10 mouse cellular contexts compared by ENCODE assay signal in the genomic region with DNA sequence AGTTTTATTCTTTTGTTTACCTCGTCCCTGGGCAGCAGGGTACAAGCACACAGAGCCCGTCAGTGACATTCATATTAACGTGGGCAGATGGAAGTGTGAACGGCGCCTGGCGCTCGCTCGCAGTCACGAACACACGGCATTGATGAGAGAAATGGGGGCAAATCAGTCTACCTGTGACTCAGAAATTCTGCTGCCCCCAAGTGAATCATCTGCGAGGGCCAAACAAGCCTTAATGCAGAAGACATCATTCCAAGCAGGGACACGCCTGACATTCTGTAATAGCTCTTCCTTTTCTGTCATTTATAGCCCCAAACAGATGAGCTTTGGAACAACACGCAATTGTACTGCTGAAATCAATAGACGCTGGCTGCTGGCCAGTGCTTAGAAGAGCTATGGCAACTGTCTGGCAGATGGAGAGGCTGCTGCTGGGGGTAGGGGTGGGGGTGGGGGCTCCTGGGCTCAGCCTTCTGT. TPM values are rescaled to one million over a fixed set of nuclear protein-coding genes. Genes with fewer than 3 reads are reported as not detected.
DNase-seq lines count a peak whose midpoint lies in the region; ATAC-seq and TF ChIP-seq lines count a peak whose summit lies in the region.
"Had no signal": no experiment of that assay in that cellular context is flagged by ENCODE, and none has a peak within 500 bp of the region (broad histone marks: within the 10 kb centered on the region; RNA-seq: fewer than 3 reads in every experiment).

No protein-coding gene starts in this region.

- no peak overlapping the region for H3K9ac ChIP-seq in embryonic facial prominence, embryonic 13.5 days
- H3K9ac ChIP-seq in midbrain, embryonic 13.5 days (replicated peaks), result no peak overlapping the region

- DNase-seq in MN1 (ENCODE audit: low spot score), result peak; percentile 69
- DNase-seq in layer of hippocampus, adult 18-20 months (ENCODE audit: low spot score in 2 of 2), result peak; percentile 79 to 92
- no peak for DNase-seq in T-cell, adult 2 months (ENCODE audit: low spot score)
- no peak for DNase-seq in spleen, adult 18-20 months
- no peak for DNase-seq in kidney, postnatal 36 days
- DNase-seq in thymus, adult 2 months, result no peak
- DNase-seq: kidney, adult 8-10 months had no signal

- ATAC-seq in embryonic facial prominence, embryonic 13.5 days (ENCODE audit: insufficient number of reproducible peaks, insufficient read depth, low FRiP score, low TSS enrichment, low read depth), result no peak
- ATAC-seq in midbrain, embryonic 13.5 days, result peak; percentile 82

- 0 out of 2 replicates have a peak overlapping the region, but pooled peaks have one; percentile 1 for H3K4me2 ChIP-seq in embryonic facial prominence, embryonic 13.5 days
- peak overlapping the region; percentile 36 for H3K4me2 ChIP-seq in midbrain, embryonic 13.5 days (replicated peaks)

- H3K9me3 ChIP-seq in embryonic facial prominence, embryonic 13.5 days, result no peaks in the 10 kb centered on the region
- no peaks in the 10 kb centered on the region for H3K9me3 ChIP-seq in midbrain, embryonic 13.5 days

- no peak for TF ChIP-seq POLR2A in thymus, adult 2 months (IDR thresholded peaks at IDR 0.05; ENCODE audit: control insufficient read depth, extremely low read depth, insufficient read depth, low read length, poor library complexity)

- no peak overlapping the region for H3K4me3 ChIP-seq in embryonic facial prominence, embryonic 13.5 days
- no peak overlapping the region for H3K4me3 ChIP-seq in midbrain, embryonic 13.5 days (replicated peaks)
- H3K4me3 ChIP-seq in thymus, adult 2 months (ENCODE audit: control insufficient read depth, insufficient read depth, low read length), result no peak overlapping the region

- no peaks in the 10 kb centered on the region for H3K27me3 ChIP-seq in embryonic facial prominence, embryonic 13.5 days
- no peaks in the 10 kb centered on the region for H3K27me3 ChIP-seq in midbrain, embryonic 13.5 days
- no peaks in the 10 kb centered on the region for H3K27me3 ChIP-seq in thymus, adult 2 months (ENCODE audit: control insufficient read depth, insufficient read depth, low read length)

- peaks cover 14% of the 10 kb centered on the region for H3K4me1 ChIP-seq in embryonic facial prominence, embryonic 13.5 days
- peaks cover 26% of the 10 kb centered on the region for H3K4me1 ChIP-seq in midbrain, embryonic 13.5 days (replicated peaks)
- H3K4me1 ChIP-seq in thymus, adult 2 months (replicated peaks; ENCODE audit: control insufficient read depth, insufficient read depth, low read length), result 0 out of 2 replicates have a peak, but pooled peaks cover 2% of the 10 kb centered on the region

- 63% methylated on average over 14 of the region's 14 CpGs for WGBS in embryonic facial prominence, embryonic 13.5 days
- WGBS in midbrain, embryonic 13.5 days, result 38% methylated on average over 14 of the region's 14 CpGs
- WGBS in thymus, adult 2 months, result 90% methylated on average over 14 of the region's 14 CpGs

- H3K27ac ChIP-seq in embryonic facial prominence, embryonic 13.5 days, result no peak overlapping the region
- H3K27ac ChIP-seq in midbrain, embryonic 13.5 days, result peak overlapping the region; percentile 79
- no peak overlapping the region for H3K27ac ChIP-seq in thymus, adult 2 months (ENCODE audit: control insufficient read depth, insufficient read depth, low read length)

- no peak for TF ChIP-seq CTCF in thymus, adult 2 months (IDR thresholded peaks at IDR 0.05; ENCODE audit: borderline replicate concordance, control insufficient read depth, extremely low read depth, insufficient read depth, low read length, poor library complexity)

- H3K36me3 ChIP-seq in embryonic facial prominence, embryonic 13.5 days, result no peaks in the 10 kb centered on the region
- no peaks in the 10 kb centered on the region for H3K36me3 ChIP-seq in midbrain, embryonic 13.5 days
- no peaks in the 10 kb centered on the region for H3K36me3 ChIP-seq in thymus, adult 2 months (ENCODE audit: control insufficient read depth, insufficient read depth, low read length)

RNA-seq across cellular contexts. Expression of gene C2cd4b, which starts 36.0 kb away (rescaled TPM):
- 0.15 and 0.19 TPM in 2 replicates for polyA plus RNA-seq in embryonic facial prominence, embryonic 13.5 days (2015; fragmentation: Nextera tagmentation; extraction: Ambion mirVana)
- 1 to 10 TPM; 6.6 to 6.7 TPM for total RNA-seq in layer of hippocampus, adult 18-20 months (2021)
- polyA plus RNA-seq in midbrain, embryonic 13.5 days (2015; fragmentation: Nextera tagmentation; extraction: Ambion mirVana), result 0.20 and 0.44 TPM in 2 replicates
- 1.7 and 2.7 TPM in 2 replicates for polyA plus RNA-seq in thymus, adult 2 months (2012; rRNA removed)
- total RNA-seq: MEL had no signal

RNA-seq across cellular contexts. Expression of gene C2cd4a, which starts 36.9 kb away (rescaled TPM):
- polyA plus RNA-seq in embryonic facial prominence, embryonic 13.5 days (2015; fragmentation: Nextera tagmentation; extraction: Ambion mirVana), result 0.49 TPM in 1 of 2 replicates, not detected in the other
- 1 to 10 TPM; 1.6 to 3.2 TPM for total RNA-seq in layer of hippocampus, adult 18-20 months (2021)
- polyA plus RNA-seq in midbrain, embryonic 13.5 days (2015; fragmentation: Nextera tagmentation; extraction: Ambion mirVana), result 0.15 and 0.23 TPM in 2 replicates
- polyA plus RNA-seq in thymus, adult 2 months (2012; rRNA removed), result 0.46 and 1.3 TPM in 2 replicates
- total RNA-seq: MEL had no signal

RNA-seq across cellular contexts. Expression of gene Vps13c, which starts 45.0 kb away (rescaled TPM):
- 4.8 and 5.0 TPM in 2 replicates for polyA plus RNA-seq in embryonic facial prominence, embryonic 13.5 days (2015; fragmentation: Nextera tagmentation; extraction: Ambion mirVana)
- 100 to 1,000 TPM; 101 to 109 TPM for total RNA-seq in layer of hippocampus, adult 18-20 months (2021)
- 10.0 and 10.5 TPM in 2 replicates for polyA plus RNA-seq in midbrain, embryonic 13.5 days (2015; fragmentation: Nextera tagmentation; extraction: Ambion mirVana)
- 14.1 and 14.5 TPM in 2 replicates for polyA plus RNA-seq in thymus, adult 2 months (2012; rRNA removed)

Comparison
In these comparisons a context has a peak if more than half of its experiments do, and no peak if none do; other contexts are left out.
1. DNase-seq: peak in MN1 (single experiment) and layer of hippocampus, adult 18-20 months (2 of 2); none in T-cell, adult 2 months (single experiment), spleen, adult 18-20 months (0 of 2), kidney, postnatal 36 days (0 of 2) and thymus, adult 2 months (single experiment).